ENCODE assay signal across 7 mouse cellular contexts in genomic region chr9:66349860-66350787, GRCm38 (mm10). TPM values are rescaled to one million over a fixed set of nuclear protein-coding genes. Genes with fewer than 3 reads are reported as not detected.
DNase-seq lines count a peak whose midpoint lies in the region; ATAC-seq and TF ChIP-seq lines count a peak whose summit lies in the region.

Gene Herc1, plus strand, starts transcription at chr9:66350450.

- no peak for TF ChIP-seq CTCF in kidney, adult 2 months (conservative IDR thresholded peaks at IDR 0.05; ENCODE audit: insufficient read depth, insufficient read length, low read depth, low read length)
- no peak for TF ChIP-seq CTCF in spleen, adult 2 months (IDR thresholded peaks at IDR 0.05; ENCODE audit: extremely low read depth, insufficient read depth, insufficient read length, insufficient replicate concordance)

- peaks cover 3% of the 10 kb centered on the region; the same call in 1 of the 2 replicates for H3K4me1 ChIP-seq in embryonic facial prominence, embryonic 12.5 days
- H3K4me1 ChIP-seq in kidney, adult 2 months (ENCODE audit: control insufficient read depth, insufficient read depth, low read length), result no peaks in the 10 kb centered on the region; the same call in 1 of the 2 replicates
- H3K4me1 ChIP-seq in limb, embryonic 12.5 days (replicated peaks), result peaks cover 10% of the 10 kb centered on the region
- peaks cover 19% of the 10 kb centered on the region for H3K4me1 ChIP-seq in midbrain, embryonic 15.5 days
- H3K4me1 ChIP-seq in spleen, adult 2 months (ENCODE audit: control insufficient read depth, insufficient read depth, insufficient read length), result no peaks in the 10 kb centered on the region

- ATAC-seq in embryonic facial prominence, embryonic 12.5 days (ENCODE audit: insufficient number of reproducible peaks, insufficient read depth, low FRiP score, low TSS enrichment), result peak; percentile 83
- ATAC-seq in limb, embryonic 12.5 days (ENCODE audit: insufficient number of reproducible peaks, insufficient read depth, low FRiP score, low TSS enrichment, low read depth), result peak; percentile 83
- peak; percentile 94 for ATAC-seq in midbrain, embryonic 15.5 days (replicated peaks)

- no peaks in the 10 kb centered on the region for H3K27me3 ChIP-seq in embryonic facial prominence, embryonic 12.5 days
- H3K27me3 ChIP-seq in kidney, adult 2 months (replicated peaks; ENCODE audit: control insufficient read depth, insufficient read depth, low read length), result no peaks in the 10 kb centered on the region
- H3K27me3 ChIP-seq in limb, embryonic 12.5 days, result no peaks in the 10 kb centered on the region
- no peaks in the 10 kb centered on the region for H3K27me3 ChIP-seq in midbrain, embryonic 15.5 days (replicated peaks)
- H3K27me3 ChIP-seq in spleen, adult 2 months (ENCODE audit: control insufficient read depth, insufficient read depth, low read length), result no peaks in the 10 kb centered on the region

- WGBS in embryonic facial prominence, embryonic 12.5 days, result under 1% methylated on average over 83 of the region's 85 CpGs
- under 1% methylated on average over 82 of the region's 85 CpGs for WGBS in kidney, adult 2 months
- under 1% methylated on average over 85 of the region's 85 CpGs for WGBS in limb, embryonic 12.5 days
- WGBS in midbrain, embryonic 15.5 days, result under 1% methylated on average over 85 of the region's 85 CpGs
- WGBS in spleen, adult 2 months, result under 1% methylated on average over 84 of the region's 85 CpGs

- no peaks in the 10 kb centered on the region for H3K9me3 ChIP-seq in embryonic facial prominence, embryonic 12.5 days
- H3K9me3 ChIP-seq in limb, embryonic 12.5 days, result no peaks in the 10 kb centered on the region
- H3K9me3 ChIP-seq in midbrain, embryonic 15.5 days, result no peaks in the 10 kb centered on the region

- H3K4me2 ChIP-seq in embryonic facial prominence, embryonic 12.5 days (replicated peaks), result peak within 1 kb of the TSS; percentile 78
- H3K4me2 ChIP-seq in limb, embryonic 12.5 days, result peak within 1 kb of the TSS; percentile 78
- peak within 1 kb of the TSS; percentile 68 for H3K4me2 ChIP-seq in midbrain, embryonic 15.5 days

- peak; percentile 15 for TF ChIP-seq POLR2A in kidney, adult 2 months (IDR thresholded peaks at IDR 0.05; ENCODE audit: low read depth, low read length)
- no peak for TF ChIP-seq POLR2A in spleen, adult 2 months (IDR thresholded peaks at IDR 0.05; ENCODE audit: low read depth, low read length)

- peak within 1 kb of the TSS; percentile 93 for H3K27ac ChIP-seq in embryonic facial prominence, embryonic 12.5 days
- H3K27ac ChIP-seq in kidney, adult 2 months (ENCODE audit: insufficient read depth, low read depth, low read length), result peak within 1 kb of the TSS; percentile 51
- H3K27ac ChIP-seq in limb, embryonic 12.5 days, result peak within 1 kb of the TSS; percentile 93
- peak within 1 kb of the TSS; percentile 97 for H3K27ac ChIP-seq in midbrain, embryonic 15.5 days
- H3K27ac ChIP-seq in spleen, adult 2 months (ENCODE audit: insufficient read depth, low read length), result peak within 1 kb of the TSS; percentile 95

- H3K36me3 ChIP-seq in embryonic facial prominence, embryonic 12.5 days, result no peaks in the 10 kb centered on the region
- no peaks in the 10 kb centered on the region for H3K36me3 ChIP-seq in kidney, adult 2 months (ENCODE audit: control insufficient read depth, insufficient read depth, low read length)
- no peaks in the 10 kb centered on the region for H3K36me3 ChIP-seq in limb, embryonic 12.5 days
- H3K36me3 ChIP-seq in midbrain, embryonic 15.5 days (replicated peaks), result no peaks in the 10 kb centered on the region
- H3K36me3 ChIP-seq in spleen, adult 2 months (ENCODE audit: control insufficient read depth, insufficient read depth, low read length), result no peaks in the 10 kb centered on the region

- H3K4me3 ChIP-seq in embryonic facial prominence, embryonic 12.5 days, result peak within 1 kb of the TSS; percentile 98
- peak within 1 kb of the TSS; percentile 83 for H3K4me3 ChIP-seq in kidney, adult 2 months (ENCODE audit: insufficient read depth, low read depth, low read length)
- H3K4me3 ChIP-seq in limb, embryonic 12.5 days (replicated peaks), result peak within 1 kb of the TSS; percentile 91
- H3K4me3 ChIP-seq in midbrain, embryonic 15.5 days, result peak within 1 kb of the TSS; percentile 85
- peak within 1 kb of the TSS; percentile 97 for H3K4me3 ChIP-seq in spleen, adult 2 months (ENCODE audit: extremely low read depth, insufficient read depth, insufficient read length)

- H3K9ac ChIP-seq in embryonic facial prominence, embryonic 12.5 days, result peak within 1 kb of the TSS; percentile 89
- H3K9ac ChIP-seq in limb, embryonic 12.5 days (replicated peaks), result peak within 1 kb of the TSS; percentile 95
- H3K9ac ChIP-seq in midbrain, embryonic 15.5 days, result peak within 1 kb of the TSS; percentile 98

- DNase-seq in adrenal gland, postnatal 25 days, result peak; percentile 93
- DNase-seq in heart, adult 18-20 months, result peak; percentile 95 to 97
- peak; percentile 97 for DNase-seq in kidney, adult 2 months
- peak; percentile 84 to 93 for DNase-seq in spleen, adult 2 months (ENCODE audit: low read depth in 1 of 2, low spot score in 2 of 2)

RNA-seq across cellular contexts. Expression of gene Herc1, which starts in this region (rescaled TPM):
- total RNA-seq in adrenal gland, postnatal 25 days (2021), result 47.0 and 52.6 TPM in 2 replicates
- polyA plus RNA-seq in embryonic facial prominence, embryonic 12.5 days (2016; fragmentation: Nextera tagmentation; extraction: Ambion mirVana), result 28.9 and 29.8 TPM in 2 replicates
- total RNA-seq in heart, adult 18-20 months (2021), result 10 to 100 TPM; 31.4 to 36.5 TPM
- polyA plus RNA-seq in kidney, adult 2 months (2012; rRNA removed), result 12.0 TPM in 2 replicates
- 27.4 and 30.3 TPM in 2 replicates for polyA plus RNA-seq in limb, embryonic 12.5 days (2016; fragmentation: Nextera tagmentation; extraction: Ambion mirVana)
- 50.5 and 55.2 TPM in 2 replicates for polyA plus RNA-seq in midbrain, embryonic 15.5 days (2015; fragmentation: Nextera tagmentation; extraction: Ambion mirVana)
- polyA plus RNA-seq in spleen, adult 2 months (2012; rRNA removed), result 17.7 and 18.9 TPM in 2 replicates

Comparison
In these comparisons a context has a peak if more than half of its experiments do, and no peak if none do; other contexts are left out.
1. Peak in every context shown above with its lines: DNase-seq, ATAC-seq, H3K4me3 ChIP-seq and H3K27ac ChIP-seq.